Mouse (Mus musculus): ENCODE results near the gene AI182371. TPM values are rescaled to one million over a fixed set of nuclear protein-coding genes. Genes with fewer than 3 reads are reported as not detected.

The AI182371 gene
- polyA plus RNA-seq, 1 experiment from 2014 or later: 0.20 TPM

DNA sequence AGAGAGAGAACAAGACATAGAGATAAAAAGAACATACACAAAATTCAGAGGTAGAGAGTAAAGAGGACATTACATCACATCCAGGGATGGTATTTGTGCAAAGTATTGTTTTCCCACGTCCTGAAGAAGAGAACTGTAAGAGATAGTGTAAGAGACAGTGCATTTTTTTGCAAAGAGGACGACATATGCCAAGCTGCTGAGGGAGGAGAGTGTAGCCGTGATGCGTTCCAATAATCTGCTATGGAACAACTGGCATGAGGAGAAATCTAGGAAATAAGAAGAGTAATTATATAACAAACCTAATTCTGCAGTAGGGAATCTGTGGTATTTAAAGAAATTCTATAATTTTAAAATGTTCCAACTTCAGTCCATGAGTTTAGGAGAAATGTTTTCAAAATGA, 13.9 kb downstream of the AI182371 start:
- Histone ChIP-seq H3K27me3 (replicated peaks; ENCODE audit: control insufficient read depth, insufficient read depth, low read length) (no peaks in the 10 kb centered on the region), H3K9ac (ENCODE audit: low read depth, low read length) (no peak overlapping the region), H3K36me3 (ENCODE audit: control insufficient read depth, insufficient read depth) (no peaks in the 10 kb centered on the region), H3K4me2 (replicated peaks; ENCODE audit: low read depth) (no peak overlapping the region), H3K4me3 (ENCODE audit: low read depth, low read length) (no peak overlapping the region), H3K9me3 (ENCODE audit: control insufficient read depth) (no peaks in the 10 kb centered on the region), H3K27ac (ENCODE audit: low read depth, low read length) (no peak overlapping the region), H3K4me1 (replicated peaks; ENCODE audit: control insufficient read depth, insufficient read depth, low read length) (no peaks in the 10 kb centered on the region)
- 67% methylated on average over 4 of the region's 4 CpGs for WGBS
- ATAC-seq: no peak
- no peak for TF ChIP-seq CTCF (IDR thresholded peaks at IDR 0.05; ENCODE audit: low read depth)

DNA sequence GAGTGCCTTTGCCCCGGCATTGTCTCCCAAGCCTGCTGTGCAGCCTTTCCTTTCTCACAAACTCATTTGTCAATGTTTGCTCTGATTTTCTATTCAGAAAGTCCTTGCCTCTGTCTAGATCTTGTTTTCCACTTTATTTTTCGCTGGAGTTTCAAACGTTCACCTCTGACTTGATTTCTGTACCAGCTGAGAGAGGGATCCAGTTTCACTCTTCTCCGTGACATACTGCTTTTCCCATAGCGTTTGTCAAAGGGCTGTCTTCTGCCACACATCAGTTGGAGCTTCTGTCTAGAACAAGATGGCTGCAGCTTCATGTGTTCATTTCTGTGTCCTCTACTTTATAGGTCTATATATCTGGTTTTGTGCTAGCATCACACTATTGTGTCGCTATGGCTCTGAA, 22.2 kb downstream of the AI182371 start:
- no peak for ATAC-seq
- 71% methylated on average over 6 of the region's 6 CpGs for WGBS
- no peak for TF ChIP-seq CTCF (IDR thresholded peaks at IDR 0.05; ENCODE audit: low read depth)

DNA sequence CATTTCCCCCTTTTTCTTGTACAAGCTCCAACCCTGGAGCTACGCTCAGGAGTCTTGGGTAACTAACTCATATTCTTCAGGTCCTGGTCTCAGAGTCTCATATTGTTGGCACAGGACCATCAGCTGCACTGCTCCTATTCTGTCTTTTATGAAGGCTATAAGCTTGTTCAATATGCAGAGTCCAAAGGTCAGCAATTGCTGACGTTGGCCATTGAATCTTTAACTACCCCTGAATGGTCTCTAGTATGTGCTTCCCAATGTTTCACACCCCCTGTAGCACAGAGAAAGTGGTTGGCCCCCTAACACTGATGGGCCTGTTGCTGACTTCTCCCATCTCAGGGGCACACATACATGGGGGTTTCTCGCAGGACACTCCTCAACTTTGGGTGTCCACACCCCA, 27.0 kb downstream of the AI182371 start:
- no peaks in the 10 kb centered on the region for H3K27me3 ChIP-seq (replicated peaks; ENCODE audit: control insufficient read depth, insufficient read depth, low read length)
- TF ChIP-seq CTCF (IDR thresholded peaks at IDR 0.05; ENCODE audit: low read depth): no peak
- peak; percentile 68 for ATAC-seq
- H3K9ac ChIP-seq (ENCODE audit: low read depth, low read length): no peak overlapping the region
- H3K4me2 ChIP-seq (replicated peaks; ENCODE audit: low read depth): no peak overlapping the region
- H3K36me3 ChIP-seq (ENCODE audit: control insufficient read depth, insufficient read depth): no peaks in the 10 kb centered on the region
- WGBS: 49% methylated on average over 3 of the region's 3 CpGs
- no peak overlapping the region for H3K27ac ChIP-seq (ENCODE audit: low read depth, low read length)
- H3K4me1 ChIP-seq (replicated peaks; ENCODE audit: control insufficient read depth, insufficient read depth, low read length): no peaks in the 10 kb centered on the region; the same call in 1 of the 2 replicates
- H3K4me3 ChIP-seq (ENCODE audit: low read depth, low read length): no peak overlapping the region
- H3K9me3 ChIP-seq (ENCODE audit: control insufficient read depth): no peaks in the 10 kb centered on the region

More for the DNA sequence above, 22.2 kb downstream of the AI182371 start:
- Histone ChIP-seq H3K4me3 (ENCODE audit: low read depth, low read length) (no peak overlapping the region), H3K4me2 (replicated peaks; ENCODE audit: low read depth) (no peak overlapping the region), H3K4me1 (replicated peaks; ENCODE audit: control insufficient read depth, insufficient read depth, low read length) (no peaks in the 10 kb centered on the region; the same call in 1 of the 2 replicates), H3K36me3 (ENCODE audit: control insufficient read depth, insufficient read depth) (no peaks in the 10 kb centered on the region), H3K9me3 (ENCODE audit: control insufficient read depth) (no peaks in the 10 kb centered on the region), H3K27ac (ENCODE audit: low read depth, low read length) (no peak overlapping the region), H3K27me3 (replicated peaks; ENCODE audit: control insufficient read depth, insufficient read depth, low read length) (no peaks in the 10 kb centered on the region), H3K9ac (ENCODE audit: low read depth, low read length) (no peak overlapping the region)

DNA sequence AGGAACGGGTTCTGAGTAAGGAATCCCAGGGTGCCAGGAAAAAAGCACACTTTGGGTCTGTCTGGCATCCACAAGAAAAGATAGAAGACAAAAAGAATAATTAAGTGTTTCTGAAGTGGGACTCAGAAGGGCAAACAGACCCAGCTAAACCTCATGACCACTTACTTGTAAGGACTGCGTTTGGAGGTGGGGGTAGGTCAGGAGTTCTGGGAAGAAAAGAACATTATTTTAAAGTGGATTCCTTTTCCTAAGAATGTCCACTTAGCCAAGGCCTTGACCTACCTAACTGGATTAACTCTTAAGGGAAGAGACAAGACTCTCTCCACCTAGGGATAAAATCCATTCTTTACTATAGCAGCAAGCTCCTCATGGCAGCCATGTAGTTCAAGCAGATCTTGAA, 28.8 kb downstream of the AI182371 start:
- H3K4me1 ChIP-seq (replicated peaks; ENCODE audit: control insufficient read depth, insufficient read depth, low read length): no peaks in the 10 kb centered on the region; the same call in 1 of the 2 replicates
- ATAC-seq: no peak
- 61% methylated on average over 2 of the region's 2 CpGs for WGBS
- no peaks in the 10 kb centered on the region for H3K36me3 ChIP-seq (ENCODE audit: control insufficient read depth, insufficient read depth)
- H3K4me3 ChIP-seq (ENCODE audit: low read depth, low read length): no peak overlapping the region
- H3K27ac ChIP-seq (ENCODE audit: low read depth, low read length): no peak overlapping the region
- H3K9ac ChIP-seq (ENCODE audit: low read depth, low read length): no peak overlapping the region
- H3K9me3 ChIP-seq (ENCODE audit: control insufficient read depth): no peaks in the 10 kb centered on the region
- no peaks in the 10 kb centered on the region for H3K27me3 ChIP-seq (replicated peaks; ENCODE audit: control insufficient read depth, insufficient read depth, low read length)
- no peak for TF ChIP-seq CTCF (IDR thresholded peaks at IDR 0.05; ENCODE audit: low read depth)
- H3K4me2 ChIP-seq (replicated peaks; ENCODE audit: low read depth): no peak overlapping the region

DNA sequence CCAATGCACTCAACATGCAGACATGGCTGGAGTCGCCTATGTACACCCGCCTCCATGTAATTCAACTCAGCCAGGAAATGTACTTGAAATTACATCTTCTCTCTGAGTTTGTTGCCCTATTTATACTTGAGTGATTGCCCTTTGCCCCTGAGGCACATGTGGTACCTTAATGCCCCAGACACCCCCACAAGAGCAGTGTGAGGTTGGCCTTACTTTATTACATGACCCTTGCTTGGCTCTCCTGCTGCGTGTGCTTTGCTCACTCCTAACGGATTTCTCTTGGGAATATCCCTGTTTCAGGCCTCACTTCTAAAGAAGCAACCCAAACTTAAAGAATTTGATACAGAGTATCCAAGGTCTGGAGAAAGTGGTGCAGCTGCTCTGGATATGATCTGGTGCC, 31.1 kb downstream of the AI182371 start:
- Histone ChIP-seq H3K36me3 (ENCODE audit: control insufficient read depth, insufficient read depth) (no peaks in the 10 kb centered on the region), H3K4me1 (replicated peaks; ENCODE audit: control insufficient read depth, insufficient read depth, low read length) (no peaks in the 10 kb centered on the region; the same call in 1 of the 2 replicates), H3K4me2 (replicated peaks; ENCODE audit: low read depth) (no peak overlapping the region), H3K9ac (ENCODE audit: low read depth, low read length) (no peak overlapping the region), H3K9me3 (ENCODE audit: control insufficient read depth) (no peaks in the 10 kb centered on the region), H3K4me3 (ENCODE audit: low read depth, low read length) (no peak overlapping the region), H3K27ac (ENCODE audit: low read depth, low read length) (no peak overlapping the region), H3K27me3 (replicated peaks; ENCODE audit: control insufficient read depth, insufficient read depth, low read length) (no peaks in the 10 kb centered on the region)
- no peak for TF ChIP-seq CTCF (IDR thresholded peaks at IDR 0.05; ENCODE audit: low read depth)
- no peak for ATAC-seq
- 75% methylated on average over 4 of the region's 4 CpGs for WGBS

DNA sequence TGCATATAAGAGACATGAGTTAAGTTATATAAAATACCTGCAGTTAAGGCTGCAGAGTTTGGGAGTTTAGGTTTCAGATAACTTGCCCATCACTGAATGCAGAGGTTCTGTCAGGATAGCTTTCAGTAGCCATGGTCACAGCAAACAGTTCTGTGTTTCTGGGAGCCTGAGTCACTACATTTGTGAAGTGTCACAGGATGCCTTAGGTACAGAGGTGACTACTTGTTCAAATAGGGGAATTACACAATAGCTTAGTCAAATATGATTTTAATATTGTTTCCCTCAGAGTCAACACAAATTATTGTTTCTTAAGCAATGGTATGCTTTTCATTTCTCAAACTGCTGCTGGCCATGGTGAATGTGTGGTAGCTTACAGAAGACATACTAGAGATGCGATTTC, 32.2 kb downstream of the AI182371 start:
- H3K27ac ChIP-seq (ENCODE audit: low read depth, low read length): no peak overlapping the region
- no peaks in the 10 kb centered on the region for H3K4me1 ChIP-seq (replicated peaks; ENCODE audit: control insufficient read depth, insufficient read depth, low read length)
- no peak overlapping the region for H3K4me2 ChIP-seq (replicated peaks; ENCODE audit: low read depth)
- no peaks in the 10 kb centered on the region for H3K9me3 ChIP-seq (ENCODE audit: control insufficient read depth)
- H3K4me3 ChIP-seq (ENCODE audit: low read depth, low read length): no peak overlapping the region
- no peak for ATAC-seq
- no peak overlapping the region for H3K9ac ChIP-seq (ENCODE audit: low read depth, low read length)
- TF ChIP-seq CTCF (IDR thresholded peaks at IDR 0.05; ENCODE audit: low read depth): no peak
- no peaks in the 10 kb centered on the region for H3K27me3 ChIP-seq (replicated peaks; ENCODE audit: control insufficient read depth, insufficient read depth, low read length)
- WGBS: 93% methylated on average over 1 of the region's 1 CpGs
- H3K36me3 ChIP-seq (ENCODE audit: control insufficient read depth, insufficient read depth): no peaks in the 10 kb centered on the region

DNA sequence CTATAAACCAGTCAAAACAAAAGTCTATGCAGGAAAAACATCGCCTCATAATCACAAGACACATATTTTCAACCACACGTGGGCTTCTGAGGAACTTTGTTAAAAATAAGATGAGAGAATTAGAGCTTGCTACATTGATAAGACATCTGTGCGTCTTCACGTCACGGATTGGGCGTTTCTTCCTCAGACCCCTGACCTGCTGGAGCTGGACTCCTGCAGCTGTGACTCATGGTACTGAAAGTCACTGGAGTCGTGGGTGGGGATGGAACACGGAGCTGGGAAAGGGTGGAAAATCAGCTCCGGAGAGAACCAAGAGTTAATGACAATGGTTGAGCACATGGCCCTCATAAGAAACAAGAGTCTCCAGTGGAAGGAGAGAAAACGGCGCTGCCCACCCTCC, 34.2 kb downstream of the AI182371 start:
- H3K27me3 ChIP-seq (replicated peaks; ENCODE audit: control insufficient read depth, insufficient read depth, low read length): no peaks in the 10 kb centered on the region
- no peak overlapping the region for H3K4me2 ChIP-seq (replicated peaks; ENCODE audit: low read depth)
- H3K4me3 ChIP-seq (ENCODE audit: low read depth, low read length): no peak overlapping the region
- no peak overlapping the region for H3K27ac ChIP-seq (ENCODE audit: low read depth, low read length)
- no peaks in the 10 kb centered on the region for H3K9me3 ChIP-seq (ENCODE audit: control insufficient read depth)
- no peak overlapping the region for H3K9ac ChIP-seq (ENCODE audit: low read depth, low read length)
- H3K4me1 ChIP-seq (replicated peaks; ENCODE audit: control insufficient read depth, insufficient read depth, low read length): no peaks in the 10 kb centered on the region
- 89% methylated on average over 11 of the region's 11 CpGs for WGBS
- H3K36me3 ChIP-seq (ENCODE audit: control insufficient read depth, insufficient read depth): no peaks in the 10 kb centered on the region
- no peak for ATAC-seq
- TF ChIP-seq CTCF (IDR thresholded peaks at IDR 0.05; ENCODE audit: low read depth): no peak
